Mouse (Mus musculus) heart, embryonic 12.5 days (tissue): ENCODE measurements around the gene Gm28635. TPM values are rescaled to one million over a fixed set of nuclear protein-coding genes. Genes with fewer than 3 reads are reported as not detected.
A peak's percentile ranks its signal among the peaks of the same experiment; 100 is the strongest.

Experiments
- ATAC-seq: fragments of 200-750 bp; cut with Nextera tagmentation; 2 replicates; pipeline ENCODE4 v1.8.0; 2017; ENCODE audit warnings: moderate TSS enrichment, moderate library complexity; ENCODE audit not compliant: insufficient number of reproducible peaks, low FRiP score
- H3K27ac ChIP-seq: fragments of 300-500 bp; sonication (generic); 2 replicates; pipeline ENCODE4 v1.5.1; 2016; ENCODE audit warnings: mild to moderate bottlenecking, moderate library complexity; ENCODE audit not compliant: poor library complexity, severe bottlenecking
- H3K27me3 ChIP-seq: fragments of 300-500 bp; sonication (generic); replicated peaks from 2 replicates; pipeline ENCODE4 v1.6.1; 2016; ENCODE audit warnings: mild to moderate bottlenecking, moderate library complexity
- H3K36me3 ChIP-seq: fragments of 300-500 bp; sonication (generic); 2 replicates; pipeline ENCODE4 v1.6.1; 2016; ENCODE audit warnings: mild to moderate bottlenecking, moderate library complexity
- H3K4me1 ChIP-seq: fragments of 300-500 bp; sonication (generic); replicated peaks from 2 replicates; pipeline ENCODE4 v1.6.1; 2016; ENCODE audit warnings: mild to moderate bottlenecking
- H3K4me2 ChIP-seq: fragments of 300-500 bp; sonication (generic); 2 replicates; pipeline ENCODE4 v1.6.1; 2016; ENCODE audit warnings: mild to moderate bottlenecking, moderate library complexity
- H3K4me3 ChIP-seq: fragments of 300-500 bp; sonication (generic); 2 replicates; pipeline ENCODE4 v1.5.1; 2016; ENCODE audit warnings: mild to moderate bottlenecking
- H3K9ac ChIP-seq: fragments of 300-500 bp; sonication (generic); 2 replicates; pipeline ENCODE4 v1.6.1; 2016; ENCODE audit warnings: mild to moderate bottlenecking, moderate library complexity
- H3K9me3 ChIP-seq: fragments of 300-500 bp; sonication (generic); replicated peaks from 2 replicates; pipeline ENCODE4 v1.6.1; 2016; ENCODE audit warnings: mild to moderate bottlenecking, moderate library complexity
- WGBS: fragments of 180-500 bp; shearing (Covaris S2); methylation state at CpG from one replicate; pipeline ENCODE4 v1.1.7; 2016; 5-methylcytosine and 5-hydroxymethylcytosine counted together
- polyA plus RNA-seq: library from polyadenylated mRNA; unstranded; fragments of >200 nt; fragmentation: Nextera tagmentation; extraction: Ambion mirVana; gene quantifications from 2 replicates; pipeline ENCODE4 v1.2.1, GENCODE M21; 2016

The Gm28635 gene
- polyA plus RNA-seq, 1 experiment from 2014 or later = not detected

- peak; percentile 93 for ATAC-seq
Measured at GRCm38 (mm10) chr2:84714811-84715561, 37.1 kb upstream of the Gm28635 start, which contains the start of gene Zdhhc5. TSS of gene Zdhhc5 (minus strand) at chr2:84715180.

GRCm38 (mm10) chr2:84714422-84714810 lies 36.6 kb upstream of the Gm28635 start:
- H3K27ac ChIP-seq = peak overlapping the region; percentile 96
- peak overlapping the region; percentile 92 for H3K4me2 ChIP-seq
- under 1% methylated on average over 24 of the region's 26 CpGs for WGBS
- peaks cover 23% of the 10 kb centered on the region for H3K4me1 ChIP-seq
- H3K9ac ChIP-seq = peak overlapping the region; percentile 94
- no peaks in the 10 kb centered on the region for H3K27me3 ChIP-seq
- H3K36me3 ChIP-seq = peaks cover 14% of the 10 kb centered on the region
- ATAC-seq = no peak
- peak overlapping the region; percentile 76 for H3K4me3 ChIP-seq
- H3K9me3 ChIP-seq = no peaks in the 10 kb centered on the region

More at GRCm38 (mm10) chr2:84714811-84715561, 37.1 kb upstream of the Gm28635 start, which contains the start of gene Zdhhc5:
- Histone ChIP-seq H3K9me3 (no peaks in the 10 kb centered on the region), H3K4me1 (peaks cover 23% of the 10 kb centered on the region), H3K4me2 (peak within 1 kb of the TSS; percentile 92), H3K4me3 (peak within 1 kb of the TSS; percentile 76), H3K9ac (peak within 1 kb of the TSS; percentile 94), H3K36me3 (peaks cover 10% of the 10 kb centered on the region), H3K27me3 (no peaks in the 10 kb centered on the region), H3K27ac (peak within 1 kb of the TSS; percentile 96)
- under 1% methylated on average over 99 of the region's 107 CpGs for WGBS

DNA sequence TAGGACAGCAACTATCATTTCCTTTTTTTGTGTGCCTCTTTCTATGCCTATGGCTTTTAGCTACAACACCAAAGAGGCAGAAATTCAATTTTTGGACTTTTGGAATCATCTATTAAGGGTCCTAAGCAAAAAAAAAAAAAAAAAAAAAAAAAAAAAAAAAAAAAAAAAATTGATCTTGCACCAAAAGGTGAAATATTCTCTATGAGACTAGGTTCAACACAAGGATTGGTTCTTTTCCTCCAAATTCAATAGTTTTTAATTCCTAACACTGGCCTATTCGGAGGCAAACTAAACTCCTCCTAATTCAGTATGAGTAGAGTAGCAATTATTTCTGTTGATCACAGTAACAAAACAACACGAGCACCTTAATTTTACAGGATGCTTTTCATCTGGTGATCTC lies 34.1 kb upstream of the Gm28635 start:
- WGBS = 87% methylated on average over 2 of the region's 2 CpGs
- no peaks in the 10 kb centered on the region for H3K27me3 ChIP-seq
- ATAC-seq = no peak
- H3K4me3 ChIP-seq = no peak overlapping the region
- no peaks in the 10 kb centered on the region for H3K9me3 ChIP-seq
- no peak overlapping the region for H3K4me2 ChIP-seq
- H3K36me3 ChIP-seq = peaks cover 37% of the 10 kb centered on the region
- H3K9ac ChIP-seq = no peak overlapping the region
- H3K4me1 ChIP-seq = peaks cover 15% of the 10 kb centered on the region
- H3K27ac ChIP-seq = no peak overlapping the region

GRCm38 (mm10) chr2:84707523-84707922 lies 29.7 kb upstream of the Gm28635 start:
- H3K27ac ChIP-seq = no peak overlapping the region
- peaks cover 50% of the 10 kb centered on the region for H3K36me3 ChIP-seq

GRCm38 (mm10) chr2:84705295-84705694 lies 27.5 kb upstream of the Gm28635 start:
- no peak overlapping the region for H3K4me2 ChIP-seq
- 84% methylated on average over 1 of the region's 1 CpGs for WGBS
- no peak overlapping the region for H3K27ac ChIP-seq
- H3K4me1 ChIP-seq = 0 out of 2 replicates have a peak, but pooled peaks cover 3% of the 10 kb centered on the region
- no peaks in the 10 kb centered on the region for H3K27me3 ChIP-seq
- H3K36me3 ChIP-seq = peaks cover 49% of the 10 kb centered on the region
- no peaks in the 10 kb centered on the region for H3K9me3 ChIP-seq
- no peak overlapping the region for H3K9ac ChIP-seq
- no peak for ATAC-seq
- no peak overlapping the region for H3K4me3 ChIP-seq

More at GRCm38 (mm10) chr2:84707523-84707922, 29.7 kb upstream of the Gm28635 start:
- no peaks in the 10 kb centered on the region for H3K9me3 ChIP-seq
- no peak overlapping the region for H3K4me3 ChIP-seq
- H3K9ac ChIP-seq = no peak overlapping the region
- H3K4me1 ChIP-seq = peaks cover 7% of the 10 kb centered on the region
- no peak overlapping the region for H3K4me2 ChIP-seq
- WGBS = 65% methylated on average over 1 of the region's 1 CpGs
- no peaks in the 10 kb centered on the region for H3K27me3 ChIP-seq
- no peak for ATAC-seq

- no peak overlapping the region for H3K4me2 ChIP-seq
- 0 out of 2 replicates have a peak, but pooled peaks cover 3% of the 10 kb centered on the region for H3K4me1 ChIP-seq
- peaks cover 44% of the 10 kb centered on the region for H3K36me3 ChIP-seq
- no peak overlapping the region for H3K27ac ChIP-seq
- WGBS = 74% methylated on average over 5 of the region's 5 CpGs
- ATAC-seq = no peak
- H3K9ac ChIP-seq = no peak overlapping the region
- no peak overlapping the region for H3K4me3 ChIP-seq
- no peaks in the 10 kb centered on the region for H3K27me3 ChIP-seq
- H3K9me3 ChIP-seq = no peaks in the 10 kb centered on the region
Measured at GRCm38 (mm10) chr2:84704329-84704728, 26.5 kb upstream of the Gm28635 start.

DNA sequence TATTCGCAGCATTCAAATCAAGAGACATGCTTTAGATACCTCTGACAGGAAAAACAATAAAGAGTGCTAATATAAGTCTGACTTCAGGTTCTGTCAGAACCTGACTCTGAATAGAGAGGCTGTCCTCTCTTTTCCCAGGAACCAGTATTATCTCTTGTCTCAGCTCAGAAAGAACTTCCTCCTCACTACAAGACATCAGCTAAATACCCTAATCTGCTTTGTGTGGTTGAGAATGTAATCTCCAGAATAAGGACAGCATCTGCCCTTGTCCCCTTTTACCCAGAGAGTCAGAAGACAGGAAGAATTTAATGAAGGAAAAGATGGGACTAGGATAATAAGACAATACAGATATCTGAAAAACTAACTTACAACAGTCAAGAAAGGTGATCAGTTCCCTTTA lies 25.7 kb upstream of the Gm28635 start:
- peaks cover 41% of the 10 kb centered on the region for H3K36me3 ChIP-seq
- H3K4me1 ChIP-seq = 0 out of 2 replicates have a peak, but pooled peaks cover 3% of the 10 kb centered on the region
- no peak overlapping the region for H3K9ac ChIP-seq
- WGBS = 64% methylated on average over 1 of the region's 1 CpGs
- no peak overlapping the region for H3K4me3 ChIP-seq
- no peak for ATAC-seq
- H3K27ac ChIP-seq = no peak overlapping the region
- H3K4me2 ChIP-seq = no peak overlapping the region
- H3K27me3 ChIP-seq = no peaks in the 10 kb centered on the region
- no peaks in the 10 kb centered on the region for H3K9me3 ChIP-seq

GRCm38 (mm10) chr2:84695007-84695695 lies 17.3 kb upstream of the Gm28635 start:
- WGBS = 92% methylated on average over 5 of the region's 5 CpGs
- no peak overlapping the region for H3K4me3 ChIP-seq
- no peaks in the 10 kb centered on the region for H3K9me3 ChIP-seq
- no peaks in the 10 kb centered on the region for H3K27me3 ChIP-seq
- H3K4me2 ChIP-seq = no peak overlapping the region
- no peak overlapping the region for H3K9ac ChIP-seq
- no peak for ATAC-seq
- H3K4me1 ChIP-seq = no peaks in the 10 kb centered on the region
- no peak overlapping the region for H3K27ac ChIP-seq
- H3K36me3 ChIP-seq = peaks cover 67% of the 10 kb centered on the region

DNA sequence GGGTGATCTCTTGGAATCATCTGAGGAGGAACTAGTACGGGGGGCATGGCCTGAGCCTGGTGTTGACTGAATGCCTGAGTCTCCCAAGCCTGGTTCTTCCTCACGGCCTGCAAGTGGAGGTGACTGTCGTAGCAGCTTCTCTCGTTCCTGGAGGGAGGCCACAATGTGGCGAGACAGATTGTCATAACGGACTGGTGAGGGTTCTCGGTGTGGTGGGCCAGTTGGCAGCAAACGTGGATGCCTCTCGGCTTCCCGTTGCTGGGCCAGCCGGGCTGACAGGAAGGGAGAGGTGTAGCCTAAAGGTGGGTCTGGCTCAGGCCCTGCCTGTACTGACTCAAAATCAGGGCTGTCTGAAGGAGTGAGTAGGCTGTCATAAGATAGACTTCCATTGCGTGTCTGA lies 12.2 kb upstream of the Gm28635 start:
- ATAC-seq = no peak
- no peaks in the 10 kb centered on the region for H3K27me3 ChIP-seq
- WGBS = 87% methylated on average over 12 of the region's 12 CpGs

GRCm38 (mm10) chr2:84688080-84688844 lies 10.4 kb upstream of the Gm28635 start:
- H3K4me3 ChIP-seq = no peak overlapping the region
- WGBS = 59% methylated on average over 2 of the region's 2 CpGs
- H3K36me3 ChIP-seq = peaks cover 84% of the 10 kb centered on the region
- no peak for ATAC-seq
- H3K4me2 ChIP-seq = no peak overlapping the region
- H3K9ac ChIP-seq = no peak overlapping the region
- no peak overlapping the region for H3K27ac ChIP-seq
- H3K27me3 ChIP-seq = no peaks in the 10 kb centered on the region
- no peaks in the 10 kb centered on the region for H3K4me1 ChIP-seq
- no peaks in the 10 kb centered on the region for H3K9me3 ChIP-seq

More for the DNA sequence above, 12.2 kb upstream of the Gm28635 start:
- Histone ChIP-seq H3K4me1 (no peaks in the 10 kb centered on the region), H3K27ac (no peak overlapping the region), H3K9ac (no peak overlapping the region), H3K4me3 (no peak overlapping the region), H3K9me3 (no peaks in the 10 kb centered on the region), H3K36me3 (peaks cover 88% of the 10 kb centered on the region), H3K4me2 (no peak overlapping the region)
